Mouse (Mus musculus) heart, adult 2 months (tissue): ENCODE data around the gene Tnrc6a.

Experiments used
- CTCF ChIP-seq: fragments of 200-600 bp; IDR thresholded peaks from 2 replicates; pipeline ENCODE4 v1.8.1; 2022; ENCODE audit warnings: antibody characterized with exemption, mild to moderate bottlenecking, moderate library complexity
- POLR2A ChIP-seq: fragments of 200-500 bp; IDR thresholded peaks from 2 replicates; pipeline ENCODE4 v1.6.1; 2011; ENCODE audit warnings: mild to moderate bottlenecking, low read depth, low read length, control low read depth; ENCODE audit not compliant: insufficient read depth

GRCm38 (mm10) chr7:123130198-123130597, 6.5 kb downstream of the Tnrc6a start:
- TF ChIP-seq CTCF (no peak), POLR2A (no peak)
